Mouse (Mus musculus) limb, embryonic 14.5 days (tissue): ENCODE results near the gene Srms. TPM values are rescaled to one million over a fixed set of nuclear protein-coding genes. Genes with fewer than 3 reads are reported as not detected.

ENCODE experiments used
- ATAC-seq: fragments of 200-750 bp; cut with Nextera tagmentation; 2 replicates; pipeline ENCODE4 v1.8.0; 2017; ENCODE audit warnings: low read depth, moderate number of reproducible peaks, moderate TSS enrichment; ENCODE audit not compliant: low FRiP score
- DNase-seq: peaks from one replicate; pipeline ENCODE4 v3.0.0-alpha.2; 2015; ENCODE audit warnings: low spot score
- H3K27ac ChIP-seq: fragments of 300-500 bp; sonication (generic); replicated peaks from 2 replicates; pipeline ENCODE4 v1.5.1; 2014; ENCODE audit warnings: low read depth, mild to moderate bottlenecking, low read length, moderate library complexity, mixed read lengths
- H3K27me3 ChIP-seq: fragments of 300-500 bp; sonication (generic); 2 replicates; pipeline ENCODE4 v1.6.1; 2014; ENCODE audit warnings: low read length, mixed read lengths; ENCODE audit not compliant: control insufficient read depth, insufficient read depth
- H3K36me3 ChIP-seq: fragments of 300-500 bp; sonication (generic); 2 replicates; pipeline ENCODE4 v1.6.1; 2014; ENCODE audit warnings: mild to moderate bottlenecking, low read length, moderate library complexity, mixed read lengths; ENCODE audit not compliant: control insufficient read depth, insufficient read depth
- H3K4me1 ChIP-seq: fragments of 300-500 bp; sonication (generic); 2 replicates; pipeline ENCODE4 v1.6.1; 2014; ENCODE audit warnings: antibody characterized with exemption, low read length, mixed read lengths; ENCODE audit not compliant: control insufficient read depth, insufficient read depth
- H3K4me2 ChIP-seq: fragments of 300-500 bp; sonication (generic); replicated peaks from 2 replicates; pipeline ENCODE4 v1.6.1; 2014; ENCODE audit warnings: low read depth, mild to moderate bottlenecking, low read length, moderate library complexity; ENCODE audit not compliant: severe bottlenecking
- H3K4me3 ChIP-seq: fragments of 300-500 bp; sonication (generic); replicated peaks from 2 replicates; pipeline ENCODE4 v1.5.1; 2014; ENCODE audit warnings: low read length
- H3K9ac ChIP-seq: fragments of 300-500 bp; sonication (generic); 2 replicates; pipeline ENCODE4 v1.6.1; 2014; ENCODE audit warnings: mild to moderate bottlenecking, low read depth, low read length, moderate library complexity; ENCODE audit not compliant: severe bottlenecking
- H3K9me3 ChIP-seq: fragments of 300-500 bp; sonication (generic); 2 replicates; pipeline ENCODE4 v1.6.1; 2016; ENCODE audit warnings: low read length; ENCODE audit not compliant: control insufficient read depth
- POLR2A ChIP-seq: fragments of 200-500 bp; IDR thresholded peaks from 2 replicates; pipeline ENCODE4 v1.8.0; 2012; ENCODE audit warnings: inconsistent platforms, mild to moderate bottlenecking, moderate library complexity, borderline replicate concordance; ENCODE audit not compliant: insufficient read depth, insufficient read length; ENCODE audit errors: extremely low read depth
- WGBS: fragments of 180-500 bp; shearing (Covaris S2); extraction: QIAGEN DNeasy Blood & Tissue Kit; methylation state at CpG from one replicate; pipeline ENCODE4 v1.1.7; 2014; 5-methylcytosine and 5-hydroxymethylcytosine counted together
- polyA plus RNA-seq, 2 experiments: library from polyadenylated mRNA; depleted of rRNA in 1 of 2; stranded (reverse) in 1 of 2; unstranded in 1 of 2; fragments of >200 nt; fragmentation: Nextera tagmentation in 1 of 2; extraction: Ambion mirVana in 1 of 2; gene quantifications; 2 replicates each; pipeline versions ENCODE4 v1.2.1 to v1.2.3; 2012 to 2014

Gene Srms
- polyA plus RNA-seq, 2 experiments, result 0.13 TPM; not detected in 1

DNA sequence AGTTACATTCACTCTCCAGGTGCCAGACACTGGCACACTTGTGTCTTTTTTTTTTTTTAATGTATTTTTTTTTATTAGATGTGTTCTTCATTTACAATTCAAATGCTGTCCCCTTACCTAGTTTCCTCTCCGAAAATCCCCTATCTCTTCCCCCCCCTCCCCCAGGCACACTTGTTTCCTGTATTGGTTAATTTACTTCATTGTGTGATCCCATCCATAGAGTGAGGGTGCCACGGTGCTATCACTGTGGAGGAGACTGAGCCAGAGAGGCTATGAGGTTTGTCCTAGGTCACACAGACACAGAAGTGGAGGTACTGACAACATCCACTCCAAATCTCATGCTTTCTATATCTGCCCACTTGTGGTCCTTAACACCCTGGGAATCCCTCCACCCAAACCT lies 25.9 kb upstream of the Srms start:
- Histone ChIP-seq H3K4me1 (peaks cover 6% of the 10 kb centered on the region), H3K27me3 (no peaks in the 10 kb centered on the region), H3K27ac (no peak overlapping the region), H3K9ac (no peak overlapping the region), H3K36me3 (peaks cover 4% of the 10 kb centered on the region; the same call in 1 of the 2 replicates), H3K4me3 (no peak overlapping the region), H3K4me2 (no peak overlapping the region), H3K9me3 (no peaks in the 10 kb centered on the region)
- TF ChIP-seq POLR2A, result no peak
- 72% methylated on average over 2 of the region's 2 CpGs for WGBS
- DNase-seq (no peak), ATAC-seq (no peak)

DNA sequence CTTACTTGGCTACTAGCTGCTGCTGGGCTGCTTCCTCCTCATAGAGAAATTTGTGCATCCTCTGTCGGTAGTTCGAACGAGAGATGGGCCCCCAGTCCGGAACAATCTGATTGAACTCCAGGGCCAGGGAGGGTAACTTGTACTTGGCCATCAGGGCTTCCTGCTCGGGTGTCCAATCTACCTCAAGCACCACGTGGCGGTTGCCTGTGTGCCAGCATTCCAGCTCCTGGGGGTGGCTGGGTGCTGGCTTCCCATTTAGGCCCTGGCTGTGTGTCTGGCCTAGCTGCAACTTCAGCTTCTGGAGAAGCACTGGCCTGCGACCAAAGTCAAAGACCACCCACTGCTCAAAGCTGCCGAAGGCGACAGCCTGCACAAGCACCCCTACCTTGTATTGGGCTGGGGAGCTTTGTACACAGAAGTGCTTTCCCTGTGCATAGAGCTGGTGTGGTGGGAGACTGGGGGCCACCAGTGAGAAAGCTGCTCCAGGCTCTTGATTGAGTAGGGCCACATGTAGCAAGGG lies 25.2 kb upstream of the Srms start:
- Histone ChIP-seq H3K9me3 (no peaks in the 10 kb centered on the region), H3K4me3 (no peak overlapping the region), H3K9ac (no peak overlapping the region), H3K4me2 (no peak overlapping the region), H3K27ac (no peak overlapping the region), H3K36me3 (peaks cover 5% of the 10 kb centered on the region; the same call in 1 of the 2 replicates), H3K4me1 (peaks cover 6% of the 10 kb centered on the region), H3K27me3 (no peaks in the 10 kb centered on the region)
- DNase-seq (no peak), ATAC-seq (no peak)
- WGBS, result 80% methylated on average over 10 of the region's 10 CpGs
- TF ChIP-seq POLR2A, result no peak

DNA sequence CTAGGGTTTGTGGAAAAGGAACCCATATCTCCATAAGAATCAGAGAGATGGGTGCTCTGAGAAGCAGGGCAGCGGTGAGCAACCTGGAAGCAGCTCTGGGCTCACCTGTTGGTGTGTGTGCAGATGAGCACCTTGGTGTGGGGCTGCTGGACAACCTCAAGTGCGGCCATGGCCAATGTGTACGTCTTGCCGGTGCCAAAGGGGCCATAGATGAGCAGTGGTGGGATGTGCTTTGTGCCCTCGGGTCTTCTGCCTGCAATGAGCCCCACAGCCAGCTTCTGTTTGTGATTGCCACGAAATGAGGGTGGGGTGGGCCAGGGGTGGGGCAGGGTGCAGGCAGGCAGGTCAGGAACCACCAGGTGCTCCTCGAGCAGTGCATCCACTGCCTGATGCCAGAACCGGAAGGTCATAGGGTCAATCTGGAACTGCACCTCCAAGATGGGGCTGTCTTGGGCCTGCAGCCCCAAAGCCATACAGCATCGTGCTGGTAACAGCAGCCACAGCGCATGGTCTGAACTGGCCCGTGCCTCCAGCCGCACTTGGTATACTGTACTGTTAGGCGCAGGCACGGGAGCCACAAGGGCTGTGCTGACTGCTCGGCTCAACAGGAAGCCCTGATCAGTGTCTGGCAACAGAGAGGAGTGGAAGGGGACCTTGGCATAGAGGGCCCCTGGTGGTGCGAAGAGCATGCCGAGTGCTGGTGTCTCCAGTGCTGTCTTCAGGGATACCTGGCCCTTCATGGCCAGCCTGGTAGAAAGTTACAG lies 24.4 kb upstream of the Srms start:
- no peak for TF ChIP-seq POLR2A
- ATAC-seq (no peak), DNase-seq (no peak)
- Histone ChIP-seq H3K27ac (no peak overlapping the region), H3K4me1 (peaks cover 6% of the 10 kb centered on the region), H3K36me3 (peaks cover 12% of the 10 kb centered on the region; the same call in 1 of the 2 replicates), H3K27me3 (no peaks in the 10 kb centered on the region), H3K9ac (no peak overlapping the region), H3K4me2 (no peak overlapping the region), H3K4me3 (no peak overlapping the region), H3K9me3 (no peaks in the 10 kb centered on the region)
- WGBS, result 90% methylated on average over 17 of the region's 17 CpGs

DNA sequence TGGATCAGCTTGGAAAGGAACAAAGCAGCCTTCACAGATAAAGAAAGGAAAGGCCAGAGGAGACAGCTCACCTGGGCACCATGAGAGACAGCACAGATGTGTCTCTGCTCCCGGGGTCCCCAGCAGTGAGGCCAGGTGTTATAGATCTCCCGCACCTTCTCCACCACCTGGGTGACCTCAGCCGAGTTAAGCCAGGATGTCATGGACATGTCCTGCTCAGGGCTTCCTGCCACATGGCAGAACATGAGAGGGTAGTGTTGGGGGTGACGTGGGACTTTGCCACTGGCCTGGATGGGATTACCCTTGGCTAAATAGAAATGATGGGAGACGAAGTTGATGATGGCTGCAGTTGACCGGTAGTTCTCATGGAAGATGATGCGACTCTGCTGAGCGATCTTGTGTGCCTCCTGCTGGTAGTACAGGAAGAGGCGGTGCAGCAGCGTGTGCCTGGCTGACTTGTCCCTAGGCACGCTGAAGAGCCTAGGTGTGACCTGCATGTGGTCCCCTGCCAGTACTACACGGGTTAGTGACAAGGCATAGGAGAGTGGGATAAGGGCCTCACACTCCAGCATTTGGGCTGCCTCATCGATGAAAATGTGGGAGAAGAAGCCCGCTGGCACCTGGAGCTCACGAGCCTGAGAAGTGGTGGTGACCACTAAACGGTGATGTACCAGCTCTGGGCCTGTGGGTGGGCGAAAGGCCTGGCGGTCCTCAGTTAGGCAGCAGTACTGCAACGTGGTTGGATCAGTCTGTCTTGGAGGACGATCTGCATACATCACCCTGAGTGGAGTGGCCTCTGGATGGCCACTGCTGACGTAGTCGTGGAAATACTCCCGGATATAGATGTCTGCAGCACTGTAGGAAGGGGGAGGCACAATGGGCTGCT lies 22.9 kb upstream of the Srms start:
- peaks cover 12% of the 10 kb centered on the region; the same call in 1 of the 2 replicates for H3K36me3 ChIP-seq
- H3K4me1 ChIP-seq, result no peaks in the 10 kb centered on the region
- WGBS, result 84% methylated on average over 23 of the region's 23 CpGs
- H3K9ac ChIP-seq, result no peak overlapping the region
- ATAC-seq (no peak), DNase-seq (no peak)
- no peak for TF ChIP-seq POLR2A
- no peaks in the 10 kb centered on the region for H3K27me3 ChIP-seq
- H3K9me3 ChIP-seq, result no peaks in the 10 kb centered on the region
- no peak overlapping the region for H3K27ac ChIP-seq
- no peak overlapping the region for H3K4me3 ChIP-seq
- H3K4me2 ChIP-seq, result no peak overlapping the region

DNA sequence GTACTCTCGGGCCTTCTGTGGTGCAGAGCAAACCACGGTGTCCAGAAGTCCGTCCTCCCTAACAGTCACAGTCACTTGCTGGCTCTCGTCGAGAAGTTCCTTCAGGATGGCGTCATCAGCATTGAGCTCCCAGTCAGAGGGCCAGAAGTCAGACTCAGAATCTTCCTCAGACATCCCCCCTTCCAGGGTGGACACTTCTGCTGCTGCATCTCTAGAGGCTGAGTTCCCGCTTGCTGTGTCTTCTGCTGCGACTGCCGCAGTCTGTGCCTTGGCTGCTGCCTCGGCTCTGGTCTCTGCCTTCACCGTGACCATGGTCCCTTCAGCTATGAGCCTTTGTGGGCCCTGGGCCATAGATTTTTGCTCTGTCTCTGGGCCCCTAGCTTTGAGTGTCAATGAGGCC lies 21.7 kb upstream of the Srms start:
- Histone ChIP-seq H3K36me3 (peaks cover 12% of the 10 kb centered on the region; the same call in 1 of the 2 replicates), H3K4me1 (no peaks in the 10 kb centered on the region), H3K27ac (no peak overlapping the region), H3K9ac (no peak overlapping the region), H3K4me3 (no peak overlapping the region), H3K4me2 (no peak overlapping the region), H3K9me3 (no peaks in the 10 kb centered on the region), H3K27me3 (no peaks in the 10 kb centered on the region)
- ATAC-seq, result no peak
- no peak for DNase-seq
- 91% methylated on average over 11 of the region's 11 CpGs for WGBS
- TF ChIP-seq POLR2A, result no peak
